Mouse (Mus musculus) forebrain, embryonic 12.5 days (tissue): ENCODE data around the gene Ccrl2. TPM values are rescaled to one million over a fixed set of nuclear protein-coding genes. Genes with fewer than 3 reads are reported as not detected.

Source experiments
- ATAC-seq: fragments of 200-750 bp; cut with Nextera tagmentation; 2 replicates; pipeline ENCODE4 v1.8.0; 2017; ENCODE audit warnings: moderate TSS enrichment; ENCODE audit not compliant: low FRiP score
- H3K27ac ChIP-seq: fragments of 300-500 bp; sonication (generic); 2 replicates; pipeline ENCODE4 v1.5.1; 2016; ENCODE audit warnings: mild to moderate bottlenecking
- H3K27me3 ChIP-seq: fragments of 300-500 bp; sonication (generic); 2 replicates; pipeline ENCODE4 v1.6.1; 2016; ENCODE audit warnings: mild to moderate bottlenecking
- H3K36me3 ChIP-seq: fragments of 300-500 bp; sonication (generic); replicated peaks from 2 replicates; pipeline ENCODE4 v1.6.1; 2016; ENCODE audit warnings: mild to moderate bottlenecking
- H3K4me1 ChIP-seq: fragments of 300-500 bp; sonication (generic); 2 replicates; pipeline ENCODE4 v1.6.1; 2016
- H3K4me2 ChIP-seq: fragments of 300-500 bp; sonication (generic); 2 replicates; pipeline ENCODE4 v1.6.1; 2016; ENCODE audit warnings: mild to moderate bottlenecking, moderate library complexity
- H3K4me3 ChIP-seq: fragments of 300-500 bp; sonication (generic); replicated peaks from 2 replicates; pipeline ENCODE4 v1.5.1; 2016; ENCODE audit warnings: mild to moderate bottlenecking
- H3K9ac ChIP-seq: fragments of 300-500 bp; sonication (generic); 2 replicates; pipeline ENCODE4 v1.6.1; 2016; ENCODE audit warnings: mild to moderate bottlenecking
- H3K9me3 ChIP-seq: fragments of 300-500 bp; sonication (generic); 2 replicates; pipeline ENCODE4 v1.6.1; 2016
- WGBS: fragments of 180-500 bp; shearing (Covaris S2); methylation state at CpG from one replicate; pipeline ENCODE4 v1.1.7; 2016; 5-methylcytosine and 5-hydroxymethylcytosine counted together
- polyA plus RNA-seq: library from polyadenylated mRNA; unstranded; fragments of >200 nt; fragmentation: Nextera tagmentation; extraction: Ambion mirVana; gene quantifications from 2 replicates; pipeline ENCODE4 v1.2.1, GENCODE M21; 2016

Ccrl2 gene
- polyA plus RNA-seq, 1 experiment from 2014 or later, result 0.69 TPM

GRCm38 (mm10) chr9:111012041-111012440, 45.3 kb downstream of the Ccrl2 start:
- no peaks in the 10 kb centered on the region for H3K36me3 ChIP-seq
- WGBS, result 81% methylated on average over 3 of the region's 3 CpGs
- H3K9me3 ChIP-seq, result no peaks in the 10 kb centered on the region
- no peak overlapping the region for H3K27ac ChIP-seq
- H3K9ac ChIP-seq, result no peak overlapping the region
- H3K4me3 ChIP-seq, result no peak overlapping the region
- no peaks in the 10 kb centered on the region for H3K27me3 ChIP-seq
- no peak overlapping the region for H3K4me2 ChIP-seq
- ATAC-seq, result no peak
- no peaks in the 10 kb centered on the region for H3K4me1 ChIP-seq

- Histone ChIP-seq H3K27me3 (no peaks in the 10 kb centered on the region), H3K9ac (no peak overlapping the region), H3K4me1 (no peaks in the 10 kb centered on the region), H3K36me3 (no peaks in the 10 kb centered on the region), H3K27ac (no peak overlapping the region), H3K4me2 (no peak overlapping the region), H3K4me3 (no peak overlapping the region), H3K9me3 (no peaks in the 10 kb centered on the region)
- no peak for ATAC-seq
- 83% methylated on average over 9 of the region's 9 CpGs for WGBS
Measured at GRCm38 (mm10) chr9:111011550-111011949, 45.8 kb downstream of the Ccrl2 start.

- Histone ChIP-seq H3K27me3 (no peaks in the 10 kb centered on the region), H3K4me2 (no peak overlapping the region), H3K9me3 (no peaks in the 10 kb centered on the region), H3K36me3 (no peaks in the 10 kb centered on the region), H3K4me1 (no peaks in the 10 kb centered on the region), H3K4me3 (no peak overlapping the region), H3K9ac (no peak overlapping the region), H3K27ac (no peak overlapping the region)
- WGBS, result 68% methylated on average over 3 of the region's 3 CpGs
- no peak for ATAC-seq
Measured at GRCm38 (mm10) chr9:111009763-111010162, 47.6 kb downstream of the Ccrl2 start.

- 96% methylated on average over 2 of the region's 2 CpGs for WGBS
- no peaks in the 10 kb centered on the region for H3K36me3 ChIP-seq
- H3K9ac ChIP-seq, result no peak overlapping the region
- no peaks in the 10 kb centered on the region for H3K4me1 ChIP-seq
- H3K27ac ChIP-seq, result no peak overlapping the region
- no peak overlapping the region for H3K4me3 ChIP-seq
- no peaks in the 10 kb centered on the region for H3K27me3 ChIP-seq
- no peaks in the 10 kb centered on the region for H3K9me3 ChIP-seq
- no peak overlapping the region for H3K4me2 ChIP-seq
- no peak for ATAC-seq
Measured at GRCm38 (mm10) chr9:111006544-111006943, 50.8 kb downstream of the Ccrl2 start.

Other genes with a start within 250 kb of the Ccrl2 start
- not detected in 2 replicates for gene Prss44, start 243.5 kb downstream of the Ccrl2 start, polyA plus RNA-seq
- gene Prss43, start 230.8 kb downstream of the Ccrl2 start, polyA plus RNA-seq, result not detected in 2 replicates
- not detected in 2 replicates for gene Prss45, start 222.9 kb downstream of the Ccrl2 start, polyA plus RNA-seq
- not detected in 2 replicates for gene Prss46, start 213.0 kb downstream of the Ccrl2 start, polyA plus RNA-seq
- gene Prss50, start 199.6 kb downstream of the Ccrl2 start, polyA plus RNA-seq, result 0.17 TPM in 1 of 2 replicates, not detected in the other
- 1.2 and 1.7 TPM in 2 replicates for gene Als2cl, start 177.6 kb downstream of the Ccrl2 start, polyA plus RNA-seq
- gene Tmie, start 177.4 kb downstream of the Ccrl2 start, polyA plus RNA-seq, result 0.42 and 0.43 TPM in 2 replicates
- not detected in 2 replicates for gene Fam240a, start 140.7 kb downstream of the Ccrl2 start, polyA plus RNA-seq
- not detected in 2 replicates for gene Tdgf1, start 111.4 kb downstream of the Ccrl2 start, polyA plus RNA-seq
- not detected in 2 replicates for gene Lrrc2, start 106.0 kb downstream of the Ccrl2 start, polyA plus RNA-seq
- gene Rtp3, start 66.9 kb downstream of the Ccrl2 start, polyA plus RNA-seq, result not detected in 2 replicates
- gene Ltf, start 38.2 kb downstream of the Ccrl2 start, polyA plus RNA-seq, result 0.68 and 0.85 TPM in 2 replicates
- 48.8 and 52.8 TPM in 2 replicates for gene Lrrfip2, start 60.1 kb upstream of the Ccrl2 start, polyA plus RNA-seq
- gene Mlh1, start 214.3 kb upstream of the Ccrl2 start, polyA plus RNA-seq, result 49.3 and 53.3 TPM in 2 replicates
- gene Epm2aip1, start 214.4 kb upstream of the Ccrl2 start, polyA plus RNA-seq, result 46.9 and 52.5 TPM in 2 replicates